Mouse (Mus musculus) embryonic fibroblast, embryonic 13.5 days (primary cell): ENCODE measurements around the gene Try10.

Experiments
- CTCF ChIP-seq: IDR thresholded peaks from 2 replicates; pipeline ENCODE4 v1.5.1; 2011; ENCODE audit warnings: mild to moderate bottlenecking, control low read depth, low read length, moderate library complexity, borderline replicate concordance; ENCODE audit not compliant: insufficient read depth
- POLR2A ChIP-seq: IDR thresholded peaks from 2 replicates; pipeline ENCODE4 v1.6.1; 2011; ENCODE audit warnings: low read depth, mild to moderate bottlenecking, control low read depth, low read length, moderate library complexity

- no peak for TF ChIP-seq CTCF
- TF ChIP-seq POLR2A, result no peak
Measured at GRCm38 (mm10) chr6:41353932-41354331, at the start of gene Try10.
